Mouse (Mus musculus) kidney, postnatal 4 days (tissue): Measurements from ENCODE around the gene Chrd.
A peak's percentile ranks its signal among the peaks of the same experiment; 100 is the strongest.

ENCODE experiments used
- DNase-seq, 2 experiments: peaks; one replicate each; pipeline ENCODE4 v3.0.0; 2021; ENCODE audit warnings: mixed read lengths in 2 of 2

Gene Chrd

DNA sequence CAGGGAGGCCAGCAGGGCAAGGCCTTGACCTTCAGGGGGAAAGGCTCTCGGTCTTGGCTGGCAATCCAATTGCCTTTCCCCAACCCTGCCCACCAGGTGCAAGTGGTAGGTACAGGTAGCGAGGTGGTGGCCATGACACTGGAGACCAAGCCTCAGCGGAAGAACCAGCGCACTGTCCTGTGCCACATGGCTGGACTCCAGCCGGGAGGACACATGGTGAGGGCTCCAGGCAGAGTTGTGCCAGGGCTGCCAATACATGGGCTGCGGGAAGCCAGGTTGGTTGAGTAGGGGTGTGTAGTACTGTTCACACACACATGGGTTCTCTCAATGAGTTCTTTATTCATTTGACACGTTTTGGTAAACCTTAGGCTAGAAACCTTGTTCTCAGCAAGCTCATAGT lies 3.2 kb downstream of the Chrd start:
- DNase-seq = no peak

DNA sequence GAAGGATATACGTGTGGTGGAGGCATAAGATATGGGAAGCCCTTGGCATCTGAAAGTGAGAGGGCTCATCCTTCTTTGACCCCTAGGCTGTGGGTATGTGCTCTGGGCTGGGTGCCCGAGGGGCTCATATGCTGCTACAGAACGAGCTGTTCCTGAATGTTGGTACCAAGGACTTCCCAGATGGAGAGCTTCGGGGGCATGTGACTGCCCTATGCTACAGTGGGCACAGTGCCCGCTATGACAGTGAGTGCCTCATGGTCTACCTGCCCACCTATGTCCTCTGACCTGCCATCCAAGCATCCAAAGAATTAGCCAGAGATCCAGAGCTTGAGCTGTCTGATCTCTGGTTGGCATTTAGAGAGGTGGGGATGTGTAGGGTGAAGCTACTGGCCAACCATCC lies 3.9 kb downstream of the Chrd start:
- no peak for DNase-seq

DNA sequence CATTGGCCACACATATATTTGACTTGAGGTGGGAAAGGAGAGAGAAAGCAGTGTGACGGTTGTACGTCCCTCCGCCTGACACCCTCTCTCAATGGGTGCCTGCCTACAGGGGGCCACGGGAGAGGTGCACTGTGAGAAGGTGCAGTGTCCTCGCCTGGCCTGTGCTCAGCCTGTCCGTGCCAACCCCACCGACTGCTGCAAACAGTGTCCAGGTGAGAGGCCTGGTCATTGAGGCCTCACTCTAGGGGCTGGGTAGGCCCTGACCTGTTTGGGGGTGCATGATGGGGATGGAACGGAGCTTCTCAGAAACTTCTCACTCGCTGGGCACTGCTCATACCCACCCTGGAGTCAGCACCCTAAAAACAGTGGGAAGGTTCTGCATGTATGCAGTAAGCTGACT lies 6.9 kb downstream of the Chrd start:
- no peak for DNase-seq

DNA sequence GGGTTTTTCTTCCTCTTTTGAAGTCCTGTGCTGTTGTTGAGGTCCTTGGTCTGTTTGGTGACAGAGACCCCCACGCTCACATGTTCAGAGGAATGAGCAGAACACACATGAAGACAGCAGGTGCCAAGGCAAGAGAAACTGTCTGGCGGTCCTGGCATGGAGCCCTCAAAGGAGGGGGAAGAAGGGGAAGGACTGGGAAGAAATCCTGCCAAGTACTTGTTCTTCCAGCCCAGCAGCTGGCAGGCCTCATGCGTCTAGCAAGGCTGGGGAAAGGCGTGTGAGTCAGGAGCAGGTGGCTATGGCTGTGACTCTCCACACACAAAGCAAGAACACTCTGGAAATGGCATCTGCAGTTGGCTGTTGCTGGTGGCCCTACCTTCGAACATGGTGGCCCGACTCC lies 13.7 kb downstream of the Chrd start:
- peak; percentile 64 to 74 for DNase-seq

DNA sequence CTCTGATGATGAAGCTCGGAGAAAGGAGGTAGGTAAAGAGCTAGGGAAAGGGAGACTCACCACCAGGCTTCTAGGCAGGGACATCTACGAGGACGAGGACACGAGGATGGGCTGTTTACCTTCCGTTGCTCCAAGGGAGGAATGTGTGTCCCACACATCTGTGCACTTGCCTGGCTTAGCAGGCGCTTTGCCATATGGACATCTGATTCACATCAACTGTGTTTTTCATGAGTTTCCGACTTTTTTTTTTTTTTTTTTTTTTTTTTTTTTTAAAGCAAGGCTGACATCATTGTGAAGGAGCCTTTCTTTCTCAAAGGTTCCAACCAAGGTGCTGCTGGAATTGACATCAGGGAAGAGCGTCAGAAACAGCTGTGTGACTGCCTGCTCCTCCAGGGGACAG lies 17.6 kb downstream of the Chrd start:
- peak in 1 of 2 experiments; percentile 31 for DNase-seq

DNA sequence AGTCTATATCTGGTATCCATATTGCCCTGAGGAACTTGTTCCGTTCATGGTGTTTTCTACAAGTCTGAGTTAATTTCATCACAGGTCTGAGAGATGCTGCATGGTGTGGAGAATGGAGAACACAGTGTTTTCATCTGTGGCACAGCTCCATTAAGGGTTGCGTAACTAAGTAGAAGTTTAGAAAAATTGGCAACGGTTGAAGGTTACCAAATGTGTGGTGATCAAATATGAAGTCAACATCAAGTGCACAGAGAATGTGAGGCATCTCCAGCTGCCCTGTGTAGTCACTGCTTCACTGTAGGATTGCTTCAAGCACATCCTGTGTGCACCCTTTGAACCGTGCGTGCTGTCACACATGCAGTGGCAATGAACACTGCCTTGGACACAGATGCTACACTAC lies 23.1 kb downstream of the Chrd start:
- no peak for DNase-seq

DNA sequence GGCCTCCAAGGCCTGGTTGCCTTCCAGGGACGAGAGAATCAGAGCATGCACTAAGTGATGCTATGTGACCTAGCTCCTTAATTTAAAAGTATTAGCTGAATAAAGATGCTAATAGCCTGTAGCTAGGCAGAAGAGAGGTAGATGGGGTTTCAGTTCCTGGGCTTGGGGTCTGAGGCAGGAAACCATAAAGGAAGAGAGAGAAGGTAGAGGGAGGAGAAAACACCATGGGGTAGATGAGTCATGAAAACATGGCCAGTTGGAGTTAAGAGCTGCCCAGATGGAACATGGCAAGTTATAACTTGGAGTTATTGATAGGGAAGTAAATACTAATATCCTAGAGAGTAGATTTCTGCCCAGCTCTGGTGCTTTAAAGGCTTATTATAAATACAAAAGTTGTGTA lies 24.5 kb downstream of the Chrd start:
- no peak for DNase-seq

DNA sequence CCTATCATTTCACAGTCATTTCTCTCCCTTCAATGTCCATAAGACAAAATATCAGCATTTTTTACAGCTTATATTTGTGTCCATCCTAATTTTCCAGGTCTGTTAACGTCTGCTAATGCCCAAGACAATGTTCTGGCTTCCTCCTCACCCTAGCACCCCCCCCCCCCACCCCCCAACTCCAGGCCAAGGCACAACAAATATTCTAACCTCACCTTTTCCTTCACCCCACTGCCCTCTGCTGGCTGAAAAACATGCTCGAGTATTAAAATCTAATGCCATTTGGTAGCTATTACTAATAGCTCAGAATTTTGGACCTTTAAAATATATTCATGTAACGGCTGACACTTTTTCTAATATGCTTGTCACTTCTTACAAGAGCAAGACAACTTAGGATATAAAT lies 28.8 kb downstream of the Chrd start:
- peak; percentile 73 to 74 for DNase-seq

DNA sequence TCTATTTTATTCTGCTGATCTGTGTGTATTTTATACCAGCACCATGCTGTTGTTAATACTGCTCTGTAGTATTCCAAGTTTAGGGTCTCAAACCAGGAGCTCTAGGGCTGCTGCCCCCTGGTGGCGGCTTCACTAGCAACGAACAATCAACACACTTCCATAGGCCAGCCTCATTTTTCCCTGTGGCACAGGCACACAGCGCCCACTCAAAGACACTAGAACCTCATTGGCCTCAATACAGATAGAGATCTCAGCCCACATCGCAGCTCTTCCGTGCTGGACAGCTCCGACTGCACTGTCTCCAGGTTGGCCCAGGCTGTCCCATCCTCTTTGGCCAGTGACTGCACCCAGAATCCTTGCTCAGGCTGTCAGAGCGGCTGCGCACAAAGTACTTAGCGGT lies 32.3 kb downstream of the Chrd start:
- peak; percentile 73 to 75 for DNase-seq

DNA sequence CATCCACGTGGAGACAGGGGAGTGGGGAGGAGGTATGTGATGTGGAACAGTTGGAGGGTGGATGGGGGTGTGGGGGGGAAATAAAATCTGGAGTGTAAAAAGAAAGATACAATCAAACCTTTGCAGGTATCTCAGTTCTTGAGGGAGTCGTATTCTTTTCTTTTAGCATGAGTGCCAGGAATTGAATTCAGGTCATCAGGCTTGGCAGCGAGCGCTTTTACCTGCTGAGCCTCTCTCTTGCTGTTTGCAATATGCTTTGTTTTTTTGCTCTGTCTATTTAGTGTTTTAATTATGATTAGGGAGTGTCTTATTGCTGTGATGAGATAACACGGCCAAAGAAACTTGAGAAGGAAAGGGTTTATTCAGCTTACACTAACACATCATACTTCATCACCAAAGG lies 42.1 kb downstream of the Chrd start:
- DNase-seq = no peak

DNA sequence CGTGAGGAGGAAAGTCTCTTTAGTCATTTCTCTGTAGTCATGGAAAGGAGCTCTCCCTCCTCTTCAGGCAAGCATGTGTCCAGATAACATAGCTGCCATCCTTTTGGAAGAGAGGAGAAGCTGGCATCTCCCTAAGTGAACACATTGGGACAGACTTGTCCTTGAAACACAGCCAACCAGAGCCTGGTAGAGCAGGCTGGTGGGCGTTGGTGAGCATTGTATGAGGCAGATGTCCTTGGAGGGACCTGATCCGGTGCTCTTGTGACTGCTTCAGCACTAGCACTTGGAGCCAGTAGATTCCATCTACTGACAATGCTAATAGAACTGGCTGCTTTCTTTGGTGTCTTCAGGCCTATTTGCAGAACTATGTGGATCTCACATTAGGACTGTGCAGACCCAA lies 46.9 kb downstream of the Chrd start:
- DNase-seq = no peak

DNA sequence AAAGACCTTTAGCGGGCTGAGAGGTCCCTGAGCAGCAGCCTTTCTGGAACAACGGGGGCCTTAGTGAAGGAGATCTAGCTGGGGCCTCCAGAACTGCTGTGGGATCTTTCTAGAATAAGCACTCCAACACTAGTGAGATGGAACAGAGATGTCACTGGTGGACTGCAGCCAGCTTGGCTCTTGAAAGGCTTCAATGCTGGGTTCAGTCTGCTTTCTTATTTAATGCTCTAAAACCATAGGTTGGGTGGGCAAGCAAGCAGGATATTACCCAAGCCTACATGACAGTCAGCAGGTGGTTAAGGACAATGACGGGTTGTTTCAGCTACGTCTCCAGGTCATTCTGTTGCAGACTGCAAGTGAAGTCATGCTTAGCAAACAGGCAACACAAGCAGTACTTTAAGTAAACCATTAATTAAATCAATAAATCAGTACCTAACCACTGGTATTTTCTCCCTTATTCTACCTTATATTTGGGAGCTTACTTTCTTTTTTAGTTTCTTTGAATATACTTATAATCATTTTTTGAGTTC lies 48.2 kb downstream of the Chrd start:
- DNase-seq = no peak

DNA sequence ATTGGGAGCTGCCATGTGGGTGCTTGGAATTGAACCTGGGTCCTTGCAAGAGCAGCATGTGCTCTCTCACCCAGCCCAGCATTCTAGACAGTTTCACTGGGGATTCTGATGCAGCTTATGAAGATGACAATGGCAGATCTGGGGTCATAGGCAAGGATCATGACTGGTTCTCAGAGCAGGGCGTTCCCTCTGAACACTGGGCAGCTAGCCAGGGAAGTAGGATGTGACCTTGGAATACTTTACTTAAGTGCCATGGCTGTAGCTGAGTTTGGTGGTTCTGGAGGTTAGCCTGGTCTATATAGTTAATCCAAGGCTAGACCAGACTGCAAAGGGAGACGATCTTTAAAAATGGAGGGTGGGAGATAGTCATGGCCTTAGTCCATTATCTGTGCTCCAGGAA lies 51.0 kb downstream of the Chrd start:
- DNase-seq = no peak

DNA sequence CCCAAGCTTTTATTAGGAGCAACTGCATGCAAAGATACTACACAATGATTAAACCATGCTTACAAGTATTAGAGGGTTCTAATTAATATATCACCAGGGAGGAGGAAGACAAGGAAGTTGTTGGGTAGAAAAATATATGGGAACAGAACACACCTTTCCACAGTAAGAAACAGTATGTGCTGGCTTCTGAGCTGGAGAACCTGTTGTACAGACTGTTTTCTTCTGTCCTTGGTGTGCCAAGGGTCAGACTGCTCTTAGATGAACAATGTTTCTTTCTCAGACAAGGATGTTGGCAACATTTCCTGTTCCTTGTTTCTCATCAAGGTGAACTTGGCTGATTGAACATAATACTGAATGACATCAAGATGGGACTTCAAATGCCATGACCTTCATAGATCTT lies 51.8 kb downstream of the Chrd start:
- no peak for DNase-seq

DNA sequence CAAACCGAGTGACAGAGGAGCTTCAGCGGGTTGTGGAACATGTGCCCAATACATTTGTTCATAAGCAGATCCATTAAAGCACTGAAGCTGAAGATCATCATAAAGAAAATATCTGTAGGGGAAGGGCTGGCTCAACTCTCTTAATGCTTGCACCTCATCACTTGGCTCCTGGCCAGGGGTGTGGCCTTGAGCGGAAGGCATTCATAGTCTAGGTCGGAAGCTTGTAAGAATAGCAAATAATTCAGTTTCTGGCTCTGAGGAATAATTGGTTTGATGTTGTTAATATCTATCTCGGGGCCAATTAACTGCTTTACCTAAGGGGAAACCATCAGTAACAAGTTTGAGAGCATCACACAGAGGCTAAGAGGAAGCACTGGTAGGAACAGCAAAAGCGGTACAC lies 53.6 kb downstream of the Chrd start:
- peak; percentile 18 to 39 for DNase-seq

DNA sequence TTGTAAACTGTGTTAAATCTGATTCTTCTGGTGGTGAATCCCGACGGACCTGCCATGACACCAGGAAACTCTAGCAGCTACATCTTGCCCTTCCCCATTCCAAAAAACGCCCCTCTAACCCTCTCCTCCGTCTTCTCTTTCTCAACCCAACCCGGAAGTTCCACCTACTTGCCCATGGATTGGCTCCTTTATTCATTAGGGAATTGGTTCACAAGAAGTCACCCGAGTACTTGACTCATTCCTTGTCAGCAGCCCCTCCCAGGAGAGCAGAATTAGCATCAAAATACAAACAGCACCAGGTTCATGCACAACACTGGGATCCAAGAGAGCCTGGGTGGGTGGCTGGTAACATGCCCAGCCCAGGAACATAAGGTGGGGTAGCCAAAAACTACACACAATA lies 58.9 kb downstream of the Chrd start:
- no peak for DNase-seq
